Mouse (Mus musculus): ENCODE measurements around the gene Aff3.

Gene Aff3

GRCm38 (mm10) chr1:38478246-38478743 is 186.5 kb downstream of the Aff3 start:
- ChIA-PET CTCF (no interaction called here), POLR2A (interaction anchor here in 1 of 4 experiments (0.5 to 0.6 kb wide), 2 partner anchors 1006 to 1575 kb away, joined by 3 read pairs; no protein-coding TSS in a partner anchor)

GRCm38 (mm10) chr1:38470817-38471216 is 193.9 kb downstream of the Aff3 start:
- CTCF ChIA-PET, result no interaction called here
- POLR2A ChIA-PET, result no interaction called here

- ChIA-PET CTCF (no interaction called here), POLR2A (no interaction called here)
Measured at GRCm38 (mm10) chr1:38470166-38470565, 194.6 kb downstream of the Aff3 start.

GRCm38 (mm10) chr1:38467305-38468083 is 197.3 kb downstream of the Aff3 start:
- CTCF ChIA-PET, result no interaction called here
- POLR2A ChIA-PET, result interaction anchor here in 1 of 4 experiments (0.6 kb wide), 1 partner anchor 435 kb away, joined by 3 read pairs; no protein-coding TSS in a partner anchor

GRCm38 (mm10) chr1:38456719-38457269 is 208.0 kb downstream of the Aff3 start:
- ChIA-PET POLR2A (no interaction called here), CTCF (no interaction called here)

- ChIA-PET POLR2A (interaction anchor here in 1 of 4 experiments (0.5 to 0.6 kb wide), 2 partner anchors 45 to 1120 kb away, joined by 3 read pairs; no protein-coding TSS in a partner anchor), CTCF (no interaction called here)
Measured at GRCm38 (mm10) chr1:38454921-38455320, 209.8 kb downstream of the Aff3 start.

GRCm38 (mm10) chr1:38451367-38451766 is 213.4 kb downstream of the Aff3 start:
- ChIA-PET CTCF (no interaction called here), POLR2A (no interaction called here)

GRCm38 (mm10) chr1:38450677-38451076 is 214.1 kb downstream of the Aff3 start:
- POLR2A ChIA-PET, result no interaction called here
- CTCF ChIA-PET, result no interaction called here

- ChIA-PET POLR2A (no interaction called here), CTCF (no interaction called here)
Measured at GRCm38 (mm10) chr1:38449816-38450478, 214.8 kb downstream of the Aff3 start.

- ChIA-PET CTCF (no interaction called here), POLR2A (interaction anchor here in 1 of 4 experiments (0.7 kb wide), 1 partner anchor 978 kb away, joined by 3 read pairs; no protein-coding TSS in a partner anchor)
Measured at GRCm38 (mm10) chr1:38448854-38449253, 215.9 kb downstream of the Aff3 start.

- ChIA-PET CTCF (interaction anchor here in 1 of 4 experiments (0.5 kb wide), 1 partner anchor 140 kb away, joined by 3 read pairs; no protein-coding TSS in a partner anchor), POLR2A (no interaction called here)
Measured at GRCm38 (mm10) chr1:38447581-38447980, 217.2 kb downstream of the Aff3 start.

- ChIA-PET POLR2A (no interaction called here), CTCF (interaction anchor here in 1 of 4 experiments (1.0 kb wide), 1 partner anchor 194 kb away, joined by 4 read pairs; no protein-coding TSS in a partner anchor)
Measured at GRCm38 (mm10) chr1:38446152-38446820, 218.5 kb downstream of the Aff3 start.

- ChIA-PET POLR2A (no interaction called here), CTCF (no interaction called here)
Measured at GRCm38 (mm10) chr1:38442887-38443286, 221.9 kb downstream of the Aff3 start.

GRCm38 (mm10) chr1:38442479-38442878 is 222.3 kb downstream of the Aff3 start:
- ChIA-PET CTCF (no interaction called here), POLR2A (no interaction called here)

GRCm38 (mm10) chr1:38441800-38442199 is 223.0 kb downstream of the Aff3 start:
- CTCF ChIA-PET, result no interaction called here
- POLR2A ChIA-PET, result no interaction called here

- ChIA-PET POLR2A (no interaction called here), CTCF (no interaction called here)
Measured at GRCm38 (mm10) chr1:38440471-38440815, 224.3 kb downstream of the Aff3 start.

GRCm38 (mm10) chr1:38439751-38440470 is 224.8 kb downstream of the Aff3 start:
- ChIA-PET CTCF (no interaction called here), POLR2A (no interaction called here)

- POLR2A ChIA-PET, result no interaction called here
- CTCF ChIA-PET, result no interaction called here
Measured at GRCm38 (mm10) chr1:38438447-38438846, 226.3 kb downstream of the Aff3 start.

GRCm38 (mm10) chr1:38437671-38438070 is 227.1 kb downstream of the Aff3 start:
- POLR2A ChIA-PET, result no interaction called here
- CTCF ChIA-PET, result no interaction called here
